Mouse (Mus musculus): Measurements from ENCODE around the gene Hspb6. TPM values are rescaled to one million over a fixed set of nuclear protein-coding genes. Genes with fewer than 3 reads are reported as not detected.

Hspb6 gene
- polyA plus RNA-seq, 1 experiment from 2014 or later: 10.1 TPM

DNA sequence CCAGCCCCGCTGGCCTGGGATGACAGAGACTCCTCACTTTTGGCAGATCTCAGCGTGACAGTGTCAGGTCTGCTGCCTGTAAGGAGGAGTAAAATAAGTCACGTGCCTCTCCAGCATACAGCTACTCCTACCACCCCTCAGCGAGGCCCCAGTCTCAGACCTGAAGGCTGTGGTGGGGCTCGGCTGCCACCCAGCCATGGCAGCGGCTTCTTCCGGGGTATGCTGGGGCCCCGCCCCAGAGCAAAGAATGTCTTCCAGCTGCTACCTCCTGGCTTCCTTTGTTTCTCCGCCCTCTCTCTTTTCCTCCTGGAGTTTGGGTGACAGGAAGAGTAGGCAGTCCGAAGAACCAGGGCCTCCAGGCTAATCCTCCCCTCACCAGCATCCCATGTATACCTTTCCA is 26.0 kb upstream of the Hspb6 start:
- Histone ChIP-seq H3K9ac (ENCODE audit: low read length) (no peak overlapping the region), H3K27me3 (replicated peaks; ENCODE audit: control insufficient read depth, insufficient read depth, low read length) (no peaks in the 10 kb centered on the region), H3K36me3 (ENCODE audit: control insufficient read depth, insufficient read depth, low read length) (peaks cover 90% of the 10 kb centered on the region), H3K4me1 (ENCODE audit: control insufficient read depth, insufficient read depth, low read length) (no peaks in the 10 kb centered on the region), H3K4me3 (ENCODE audit: low read depth, low read length) (no peak overlapping the region), H3K9me3 (replicated peaks; ENCODE audit: control insufficient read depth, low read length) (no peaks in the 10 kb centered on the region), H3K4me2 (ENCODE audit: low read length) (no peak overlapping the region), H3K27ac (ENCODE audit: low read depth, low read length) (0 out of 2 replicates have a peak overlapping the region, but pooled peaks have one; percentile 0)
- WGBS: 34% methylated on average over 10 of the region's 10 CpGs
- no peak for DNase-seq (ENCODE audit: low spot score)
- ATAC-seq: no peak

DNA sequence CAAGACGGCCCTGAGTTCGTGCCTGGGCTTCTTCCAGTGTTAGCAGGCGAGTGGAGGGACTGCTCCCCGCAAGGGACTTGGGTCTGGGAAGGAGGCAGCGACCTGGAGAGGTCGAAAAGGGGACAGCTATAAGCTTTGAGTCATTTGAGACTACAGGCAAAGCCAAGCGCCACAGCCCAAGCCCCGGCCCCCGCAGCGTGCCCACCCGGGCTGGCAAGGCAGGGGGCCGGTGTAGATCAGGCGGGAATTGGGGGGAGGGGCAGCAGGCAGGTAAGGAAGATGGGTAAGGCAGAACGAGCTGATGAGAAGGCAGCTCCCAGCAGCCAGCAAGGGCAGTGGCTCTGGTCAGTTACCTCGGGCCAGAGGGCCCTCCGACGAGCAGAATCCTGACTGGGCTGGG is 25.6 kb upstream of the Hspb6 start:
- no peak for DNase-seq (ENCODE audit: low spot score)
- 21% methylated on average over 17 of the region's 17 CpGs for WGBS
- Histone ChIP-seq H3K27ac (ENCODE audit: low read depth, low read length) (no peak overlapping the region), H3K4me2 (ENCODE audit: low read length) (no peak overlapping the region), H3K9me3 (replicated peaks; ENCODE audit: control insufficient read depth, low read length) (no peaks in the 10 kb centered on the region), H3K36me3 (ENCODE audit: control insufficient read depth, insufficient read depth, low read length) (peaks cover 95% of the 10 kb centered on the region), H3K4me3 (ENCODE audit: low read depth, low read length) (no peak overlapping the region), H3K4me1 (ENCODE audit: control insufficient read depth, insufficient read depth, low read length) (no peaks in the 10 kb centered on the region), H3K27me3 (replicated peaks; ENCODE audit: control insufficient read depth, insufficient read depth, low read length) (no peaks in the 10 kb centered on the region), H3K9ac (ENCODE audit: low read length) (no peak overlapping the region)
- no peak for ATAC-seq

- Histone ChIP-seq H3K9ac (ENCODE audit: low read length) (no peak overlapping the region), H3K27ac (ENCODE audit: low read depth, low read length) (no peak overlapping the region), H3K4me3 (ENCODE audit: low read depth, low read length) (no peak overlapping the region), H3K27me3 (replicated peaks; ENCODE audit: control insufficient read depth, insufficient read depth, low read length) (no peaks in the 10 kb centered on the region), H3K4me2 (ENCODE audit: low read length) (no peak overlapping the region), H3K36me3 (ENCODE audit: control insufficient read depth, insufficient read depth, low read length) (peaks cover 100% of the 10 kb centered on the region), H3K4me1 (ENCODE audit: control insufficient read depth, insufficient read depth, low read length) (no peaks in the 10 kb centered on the region), H3K9me3 (replicated peaks; ENCODE audit: control insufficient read depth, low read length) (no peaks in the 10 kb centered on the region)
- DNase-seq (ENCODE audit: low spot score) (no peak), ATAC-seq (no peak)
- WGBS: 81% methylated on average over 14 of the region's 14 CpGs
These were observed 25.0 kb upstream of the Hspb6 start for GRCm38 (mm10) chr7:30526981-30527380.

DNA sequence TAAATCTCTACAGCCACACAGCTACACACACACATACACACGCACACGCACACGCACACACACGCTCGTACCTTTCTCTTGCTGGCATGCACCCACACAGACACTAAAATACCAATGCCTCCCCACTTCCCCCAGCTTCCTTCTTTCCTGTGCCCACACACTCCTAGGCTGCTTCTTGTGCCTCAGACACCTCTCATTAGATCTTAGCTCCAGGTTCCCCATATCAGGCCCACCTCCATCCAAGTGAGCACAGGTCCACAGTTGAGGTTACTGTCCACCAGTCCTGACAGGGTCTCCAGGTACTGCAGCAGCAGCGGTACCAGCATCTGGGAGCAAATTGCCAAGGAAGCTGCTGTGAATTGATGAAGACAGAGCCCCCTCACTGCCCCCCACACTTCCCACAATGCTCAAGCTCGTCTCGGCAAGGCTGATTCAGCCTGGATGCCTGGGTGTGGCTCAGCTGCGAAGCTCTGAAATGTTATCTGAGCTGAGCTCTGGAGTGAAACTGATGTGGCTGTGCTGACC is 20.6 kb upstream of the Hspb6 start:
- Histone ChIP-seq H3K36me3 (ENCODE audit: control insufficient read depth, insufficient read depth, low read length) (peaks cover 69% of the 10 kb centered on the region), H3K9me3 (replicated peaks; ENCODE audit: control insufficient read depth, low read length) (no peaks in the 10 kb centered on the region), H3K4me3 (ENCODE audit: low read depth, low read length) (0 out of 2 replicates have a peak overlapping the region, but pooled peaks have one; percentile 2), H3K27me3 (replicated peaks; ENCODE audit: control insufficient read depth, insufficient read depth, low read length) (no peaks in the 10 kb centered on the region), H3K4me1 (ENCODE audit: control insufficient read depth, insufficient read depth, low read length) (peaks cover 19% of the 10 kb centered on the region), H3K4me2 (ENCODE audit: low read length) (peak overlapping the region; percentile 16; the same call in 1 of the 2 replicates), H3K9ac (ENCODE audit: low read length) (no peak overlapping the region; the same call in 1 of the 2 replicates), H3K27ac (ENCODE audit: low read depth, low read length) (no peak overlapping the region)
- ATAC-seq (no peak), DNase-seq (ENCODE audit: low spot score) (no peak)
- 91% methylated on average over 9 of the region's 9 CpGs for WGBS

DNA sequence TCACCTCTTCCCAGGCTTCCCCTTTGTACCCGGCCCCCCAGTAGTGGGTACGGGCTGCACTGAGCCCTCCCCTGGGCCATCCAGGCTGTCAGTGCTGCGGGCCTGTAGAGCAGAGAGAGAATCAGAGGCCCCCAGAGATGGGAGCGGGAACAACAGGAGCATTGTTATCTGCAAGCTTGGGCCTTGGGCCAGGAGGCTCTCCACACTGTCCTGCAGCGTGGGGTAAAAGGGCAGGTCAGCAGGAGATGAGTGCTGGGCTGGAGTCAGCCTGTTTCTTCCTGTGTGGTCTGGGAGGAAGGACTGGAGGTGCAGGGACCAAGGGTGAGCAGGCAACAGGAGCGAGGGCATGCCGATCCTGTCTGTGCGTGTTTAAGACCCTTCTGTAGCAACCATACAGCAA is 19.0 kb upstream of the Hspb6 start:
- H3K27ac ChIP-seq (ENCODE audit: low read depth, low read length): peak overlapping the region; percentile 9; the same call in 1 of the 2 replicates
- peak; percentile 35 for DNase-seq (ENCODE audit: low spot score)
- ATAC-seq: no peak
- H3K4me2 ChIP-seq (ENCODE audit: low read length): peak overlapping the region; percentile 89
- peaks cover 19% of the 10 kb centered on the region for H3K4me1 ChIP-seq (ENCODE audit: control insufficient read depth, insufficient read depth, low read length)
- H3K9me3 ChIP-seq (replicated peaks; ENCODE audit: control insufficient read depth, low read length): no peaks in the 10 kb centered on the region
- 13% methylated on average over 8 of the region's 8 CpGs for WGBS
- H3K9ac ChIP-seq (ENCODE audit: low read length): peak overlapping the region; percentile 91
- peak overlapping the region; percentile 83 for H3K4me3 ChIP-seq (ENCODE audit: low read depth, low read length)
- H3K36me3 ChIP-seq (ENCODE audit: control insufficient read depth, insufficient read depth, low read length): peaks cover 53% of the 10 kb centered on the region
- no peaks in the 10 kb centered on the region for H3K27me3 ChIP-seq (replicated peaks; ENCODE audit: control insufficient read depth, insufficient read depth, low read length)

- H3K4me1 ChIP-seq (ENCODE audit: control insufficient read depth, insufficient read depth, low read length): peaks cover 19% of the 10 kb centered on the region
- H3K9ac ChIP-seq (ENCODE audit: low read length): peak overlapping the region; percentile 91
- no peaks in the 10 kb centered on the region for H3K9me3 ChIP-seq (replicated peaks; ENCODE audit: control insufficient read depth, low read length)
- peak overlapping the region; percentile 89 for H3K4me2 ChIP-seq (ENCODE audit: low read length)
- H3K4me3 ChIP-seq (ENCODE audit: low read depth, low read length): peak overlapping the region; percentile 83
- peak overlapping the region; percentile 93 for H3K27ac ChIP-seq (ENCODE audit: low read depth, low read length)
- ATAC-seq (peak; percentile 48), DNase-seq (ENCODE audit: low spot score) (peak; percentile 44)
- H3K36me3 ChIP-seq (ENCODE audit: control insufficient read depth, insufficient read depth, low read length): peaks cover 45% of the 10 kb centered on the region
- 2% methylated on average over 26 of the region's 26 CpGs for WGBS
- no peaks in the 10 kb centered on the region for H3K27me3 ChIP-seq (replicated peaks; ENCODE audit: control insufficient read depth, insufficient read depth, low read length)
These were observed 17.9 kb upstream of the Hspb6 start for GRCm38 (mm10) chr7:30533941-30534632.

- 1% methylated on average over 58 of the region's 84 CpGs for WGBS
These were observed 17.1 kb upstream of the Hspb6 start, which contains the start of gene Arhgap33 for GRCm38 (mm10) chr7:30534633-30535577. Gene Arhgap33, minus strand, starts transcription at chr7:30535060.

GRCm38 (mm10) chr7:30540572-30540971 is 11.4 kb upstream of the Hspb6 start:
- H3K36me3 ChIP-seq (ENCODE audit: control insufficient read depth, insufficient read depth, low read length): peaks cover 34% of the 10 kb centered on the region

More at GRCm38 (mm10) chr7:30534633-30535577, 17.1 kb upstream of the Hspb6 start, which contains the start of gene Arhgap33:
- Histone ChIP-seq H3K9me3 (replicated peaks; ENCODE audit: control insufficient read depth, low read length) (no peaks in the 10 kb centered on the region), H3K4me1 (ENCODE audit: control insufficient read depth, insufficient read depth, low read length) (peaks cover 19% of the 10 kb centered on the region), H3K4me2 (ENCODE audit: low read length) (peak within 1 kb of the TSS; percentile 89), H3K4me3 (ENCODE audit: low read depth, low read length) (peak within 1 kb of the TSS; percentile 83), H3K27ac (ENCODE audit: low read depth, low read length) (peak within 1 kb of the TSS; percentile 93), H3K9ac (ENCODE audit: low read length) (peak within 1 kb of the TSS; percentile 91), H3K27me3 (replicated peaks; ENCODE audit: control insufficient read depth, insufficient read depth, low read length) (no peaks in the 10 kb centered on the region), H3K36me3 (ENCODE audit: control insufficient read depth, insufficient read depth, low read length) (peaks cover 43% of the 10 kb centered on the region)
- DNase-seq (ENCODE audit: low spot score): peak; percentile 100
- ATAC-seq: peak; percentile 93

More at GRCm38 (mm10) chr7:30540572-30540971, 11.4 kb upstream of the Hspb6 start:
- Histone ChIP-seq H3K9ac (ENCODE audit: low read length) (no peak overlapping the region), H3K4me1 (ENCODE audit: control insufficient read depth, insufficient read depth, low read length) (peaks cover 3% of the 10 kb centered on the region; the same call in 1 of the 2 replicates), H3K4me3 (ENCODE audit: low read depth, low read length) (no peak overlapping the region), H3K4me2 (ENCODE audit: low read length) (no peak overlapping the region), H3K27me3 (replicated peaks; ENCODE audit: control insufficient read depth, insufficient read depth, low read length) (no peaks in the 10 kb centered on the region), H3K27ac (ENCODE audit: low read depth, low read length) (no peak overlapping the region), H3K9me3 (replicated peaks; ENCODE audit: control insufficient read depth, low read length) (no peaks in the 10 kb centered on the region)
- ATAC-seq: no peak
- no peak for DNase-seq (ENCODE audit: low spot score)
- 90% methylated on average over 7 of the region's 7 CpGs for WGBS
